Mouse (Mus musculus) embryonic facial prominence, embryonic 13.5 days (tissue): ENCODE data around the gene Gpr142. TPM values are rescaled to one million over a fixed set of nuclear protein-coding genes. Genes with fewer than 3 reads are reported as not detected.

Experiments
- ATAC-seq: fragments of 200-750 bp; cut with Nextera tagmentation; 2 replicates; pipeline ENCODE4 v1.8.0; 2017; ENCODE audit warnings: low read depth; ENCODE audit not compliant: insufficient number of reproducible peaks, insufficient read depth, low FRiP score, low TSS enrichment
- H3K27ac ChIP-seq: fragments of 300-500 bp; sonication (generic); 2 replicates; pipeline ENCODE4 v1.5.1; 2015; ENCODE audit warnings: moderate library complexity, mild to moderate bottlenecking, inconsistent platforms
- H3K27me3 ChIP-seq: fragments of 300-500 bp; sonication (generic); 2 replicates; pipeline ENCODE4 v1.6.1; 2015; ENCODE audit warnings: mild to moderate bottlenecking, inconsistent platforms
- H3K36me3 ChIP-seq: fragments of 300-500 bp; sonication (generic); 2 replicates; pipeline ENCODE4 v1.6.1; 2015; ENCODE audit warnings: mild to moderate bottlenecking, inconsistent platforms
- H3K4me1 ChIP-seq: fragments of 300-500 bp; sonication (generic); 2 replicates; pipeline ENCODE4 v1.6.1; 2015; ENCODE audit warnings: inconsistent platforms
- H3K4me2 ChIP-seq: fragments of 300-500 bp; sonication (generic); 2 replicates; pipeline ENCODE4 v1.6.1; 2015; ENCODE audit warnings: moderate library complexity, mild to moderate bottlenecking, inconsistent platforms
- H3K4me3 ChIP-seq: fragments of 300-500 bp; sonication (generic); 2 replicates; pipeline ENCODE4 v1.5.1; 2015; ENCODE audit warnings: mild to moderate bottlenecking, inconsistent platforms
- H3K9ac ChIP-seq: fragments of 300-500 bp; sonication (generic); 2 replicates; pipeline ENCODE4 v1.6.1; 2015; ENCODE audit warnings: mild to moderate bottlenecking, inconsistent platforms
- H3K9me3 ChIP-seq: fragments of 300-500 bp; sonication (generic); 2 replicates; pipeline ENCODE4 v1.6.1; 2016; ENCODE audit warnings: inconsistent platforms
- WGBS: fragments of 180-500 bp; shearing (Covaris S2); methylation state at CpG from one replicate; pipeline ENCODE4 v1.1.7; 2015; ENCODE audit warnings: mixed read lengths; 5-methylcytosine and 5-hydroxymethylcytosine counted together
- polyA plus RNA-seq: library from polyadenylated mRNA; unstranded; fragments of >200 nt; fragmentation: Nextera tagmentation; extraction: Ambion mirVana; gene quantifications from 2 replicates; pipeline ENCODE4 v1.2.1, GENCODE M21; 2015

Gene Gpr142
- polyA plus RNA-seq, 1 experiment from 2014 or later: not detected

- H3K9me3 ChIP-seq: no peaks in the 10 kb centered on the region
Measured at GRCm38 (mm10) chr11:114790841-114791240, 7.9 kb upstream of the Gpr142 start.

GRCm38 (mm10) chr11:114791351-114791889 is 7.3 kb upstream of the Gpr142 start:
- H3K4me2 ChIP-seq: peak overlapping the region; percentile 96
- 3% methylated on average over 50 of the region's 50 CpGs for WGBS
- no peaks in the 10 kb centered on the region for H3K9me3 ChIP-seq
- H3K9ac ChIP-seq: peak overlapping the region; percentile 64
- H3K36me3 ChIP-seq: no peaks in the 10 kb centered on the region
- peak overlapping the region; percentile 52 for H3K4me3 ChIP-seq
- no peak overlapping the region for H3K27ac ChIP-seq
- peaks cover 33% of the 10 kb centered on the region for H3K4me1 ChIP-seq
- peaks cover 91% of the 10 kb centered on the region for H3K27me3 ChIP-seq
- ATAC-seq: no peak

More at GRCm38 (mm10) chr11:114790841-114791240, 7.9 kb upstream of the Gpr142 start:
- ATAC-seq: no peak
- no peak overlapping the region for H3K27ac ChIP-seq
- peaks cover 34% of the 10 kb centered on the region for H3K4me1 ChIP-seq
- H3K9ac ChIP-seq: no peak overlapping the region
- H3K4me2 ChIP-seq: no peak overlapping the region
- H3K27me3 ChIP-seq: peaks cover 93% of the 10 kb centered on the region
- H3K36me3 ChIP-seq: no peaks in the 10 kb centered on the region
- 20% methylated on average over 4 of the region's 4 CpGs for WGBS
- H3K4me3 ChIP-seq: no peak overlapping the region

- under 1% methylated on average over 59 of the region's 59 CpGs for WGBS
Measured at GRCm38 (mm10) chr11:114791891-114792411, 6.8 kb upstream of the Gpr142 start.

GRCm38 (mm10) chr11:114792931-114793494 is 5.7 kb upstream of the Gpr142 start:
- Histone ChIP-seq H3K36me3 (no peaks in the 10 kb centered on the region), H3K27me3 (peaks cover 75% of the 10 kb centered on the region), H3K27ac (no peak overlapping the region), H3K9ac (no peak overlapping the region), H3K4me1 (peaks cover 33% of the 10 kb centered on the region), H3K4me3 (no peak overlapping the region), H3K9me3 (no peaks in the 10 kb centered on the region), H3K4me2 (no peak overlapping the region)
- ATAC-seq: no peak
- 49% methylated on average over 5 of the region's 5 CpGs for WGBS

More at GRCm38 (mm10) chr11:114791891-114792411, 6.8 kb upstream of the Gpr142 start:
- peaks cover 33% of the 10 kb centered on the region for H3K4me1 ChIP-seq
- peak overlapping the region; percentile 96 for H3K4me2 ChIP-seq
- peaks cover 86% of the 10 kb centered on the region for H3K27me3 ChIP-seq
- H3K36me3 ChIP-seq: no peaks in the 10 kb centered on the region
- H3K27ac ChIP-seq: no peak overlapping the region
- H3K4me3 ChIP-seq: peak overlapping the region; percentile 52
- ATAC-seq: no peak
- no peaks in the 10 kb centered on the region for H3K9me3 ChIP-seq
- H3K9ac ChIP-seq: peak overlapping the region; percentile 64

GRCm38 (mm10) chr11:114793868-114794545 is 4.7 kb upstream of the Gpr142 start:
- H3K9me3 ChIP-seq: no peaks in the 10 kb centered on the region
- 71% methylated on average over 19 of the region's 19 CpGs for WGBS
- no peaks in the 10 kb centered on the region for H3K36me3 ChIP-seq
- H3K9ac ChIP-seq: no peak overlapping the region
- H3K27ac ChIP-seq: no peak overlapping the region
- no peak overlapping the region for H3K4me3 ChIP-seq
- H3K4me1 ChIP-seq: peaks cover 30% of the 10 kb centered on the region
- peaks cover 65% of the 10 kb centered on the region for H3K27me3 ChIP-seq
- no peak overlapping the region for H3K4me2 ChIP-seq
- no peak for ATAC-seq

GRCm38 (mm10) chr11:114794691-114795090 is 4.0 kb upstream of the Gpr142 start:
- WGBS: 48% methylated on average over 4 of the region's 4 CpGs
- H3K4me2 ChIP-seq: no peak overlapping the region; the same call in 1 of the 2 replicates
- H3K9me3 ChIP-seq: no peaks in the 10 kb centered on the region
- H3K27ac ChIP-seq: no peak overlapping the region
- H3K4me1 ChIP-seq: peaks cover 27% of the 10 kb centered on the region
- H3K4me3 ChIP-seq: no peak overlapping the region
- H3K27me3 ChIP-seq: peaks cover 58% of the 10 kb centered on the region
- H3K36me3 ChIP-seq: no peaks in the 10 kb centered on the region
- no peak overlapping the region for H3K9ac ChIP-seq
- no peak for ATAC-seq

GRCm38 (mm10) chr11:114795231-114795746 is 3.4 kb upstream of the Gpr142 start:
- Histone ChIP-seq H3K27me3 (peaks cover 52% of the 10 kb centered on the region), H3K36me3 (no peaks in the 10 kb centered on the region), H3K4me1 (peaks cover 27% of the 10 kb centered on the region), H3K4me3 (peak overlapping the region; percentile 42), H3K27ac (no peak overlapping the region), H3K9ac (peak overlapping the region; percentile 47), H3K4me2 (peak overlapping the region; percentile 73), H3K9me3 (no peaks in the 10 kb centered on the region)
- ATAC-seq: peak; percentile 61
- under 1% methylated on average over 7 of the region's 7 CpGs for WGBS

GRCm38 (mm10) chr11:114795848-114796322 is 2.8 kb upstream of the Gpr142 start, which contains the start of gene Btbd17:
TSS of gene Btbd17 (minus strand) at chr11:114795945.
- Histone ChIP-seq H3K27ac (no peak within 1 kb of the TSS), H3K9ac (peak within 1 kb of the TSS; percentile 47), H3K4me1 (peaks cover 27% of the 10 kb centered on the region), H3K9me3 (no peaks in the 10 kb centered on the region), H3K4me3 (peak within 1 kb of the TSS; percentile 42), H3K4me2 (peak within 1 kb of the TSS; percentile 73), H3K27me3 (peaks cover 46% of the 10 kb centered on the region), H3K36me3 (no peaks in the 10 kb centered on the region)
- WGBS: 8% methylated on average over 4 of the region's 4 CpGs
- ATAC-seq: no peak

GRCm38 (mm10) chr11:114797176-114797575 is 1.5 kb upstream of the Gpr142 start:
- 89% methylated on average over 7 of the region's 7 CpGs for WGBS
- Histone ChIP-seq H3K4me1 (peaks cover 17% of the 10 kb centered on the region), H3K4me2 (no peak overlapping the region), H3K9me3 (no peaks in the 10 kb centered on the region), H3K4me3 (no peak overlapping the region), H3K27me3 (peaks cover 34% of the 10 kb centered on the region), H3K36me3 (no peaks in the 10 kb centered on the region), H3K9ac (no peak overlapping the region), H3K27ac (no peak overlapping the region)
- no peak for ATAC-seq

- no peaks in the 10 kb centered on the region for H3K36me3 ChIP-seq
- H3K27ac ChIP-seq: no peak overlapping the region
- no peak overlapping the region for H3K4me2 ChIP-seq
- H3K27me3 ChIP-seq: peaks cover 25% of the 10 kb centered on the region
- H3K4me1 ChIP-seq: peaks cover 15% of the 10 kb centered on the region
- ATAC-seq: no peak
- no peak overlapping the region for H3K9ac ChIP-seq
- no peak overlapping the region for H3K4me3 ChIP-seq
- 78% methylated on average over 3 of the region's 3 CpGs for WGBS
- H3K9me3 ChIP-seq: no peaks in the 10 kb centered on the region
Measured at GRCm38 (mm10) chr11:114797981-114798380, 743 bp upstream of the Gpr142 start.

- Histone ChIP-seq H3K4me3 (no peak overlapping the region), H3K9me3 (no peaks in the 10 kb centered on the region), H3K4me2 (no peak overlapping the region), H3K9ac (no peak overlapping the region), H3K36me3 (no peaks in the 10 kb centered on the region), H3K4me1 (peaks cover 9% of the 10 kb centered on the region; the same call in 1 of the 2 replicates), H3K27ac (no peak overlapping the region), H3K27me3 (no peaks in the 10 kb centered on the region)
- WGBS: 91% methylated on average over 1 of the region's 1 CpGs
- ATAC-seq: no peak
Measured at GRCm38 (mm10) chr11:114801906-114802305, 3.2 kb downstream of the Gpr142 start.
